Mouse (Mus musculus) testis, adult 2 months (tissue): ENCODE measurements around the gene Dirc2.

ENCODE experiments used
- CTCF ChIP-seq: fragments of 200-500 bp; IDR thresholded peaks from 2 replicates; pipeline ENCODE4 v1.5.1; 2012; ENCODE audit warnings: low read depth, mild to moderate bottlenecking, inconsistent platforms, low read length, moderate library complexity; ENCODE audit not compliant: control insufficient read depth, insufficient read depth, insufficient replicate concordance
- POLR2A ChIP-seq: fragments of 200-500 bp; IDR thresholded peaks from 2 replicates; pipeline ENCODE4 v1.6.1; 2012; ENCODE audit warnings: low read depth, mild to moderate bottlenecking, inconsistent platforms, low read length, moderate library complexity; ENCODE audit not compliant: control insufficient read depth

GRCm38 (mm10) chr16:35677511-35678113 lies 91.5 kb downstream of the Dirc2 start:
- TF ChIP-seq CTCF (no peak), POLR2A (no peak)
